Mouse (Mus musculus) cortical plate, adult 2 months (tissue): Measurements from ENCODE around the gene Gnaq.

Experiments used
- CTCF ChIP-seq: fragments of 200-500 bp; IDR thresholded peaks from 2 replicates; pipeline ENCODE4 v1.5.1; 2011; ENCODE audit warnings: mild to moderate bottlenecking, control low read depth, low read length; ENCODE audit not compliant: insufficient read depth; ENCODE audit errors: extremely low read depth
- POLR2A ChIP-seq: fragments of 200-500 bp; IDR thresholded peaks from 2 replicates; pipeline ENCODE4 v1.6.1; 2011; ENCODE audit warnings: mild to moderate bottlenecking, low read length, control low read depth; ENCODE audit not compliant: insufficient read depth; ENCODE audit errors: extremely low read depth

DNA sequence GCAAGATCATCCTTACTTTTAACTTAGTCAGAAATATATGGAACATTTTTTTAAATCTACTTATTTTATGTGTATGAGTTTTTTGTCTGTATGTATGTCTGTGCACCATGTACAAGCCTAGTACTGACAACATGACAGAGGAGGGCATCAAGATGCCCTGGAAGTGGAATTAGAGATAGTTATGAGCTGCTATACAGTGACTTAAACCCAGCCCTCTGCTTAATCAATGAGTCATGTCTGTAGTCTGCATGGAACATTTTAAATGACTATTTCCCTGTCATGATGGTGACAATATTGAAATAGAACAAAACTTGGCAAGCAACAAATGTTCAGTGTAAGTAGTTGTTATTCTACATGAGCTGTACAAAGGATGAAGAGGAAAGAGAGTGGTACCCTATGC is 196.4 kb downstream of the Gnaq start:
- TF ChIP-seq POLR2A, result no peak
- TF ChIP-seq CTCF, result no peak
